Mouse (Mus musculus): ENCODE data around the gene Pkp4. TPM values are rescaled to one million over a fixed set of nuclear protein-coding genes. Genes with fewer than 3 reads are reported as not detected.

Pkp4 gene
- polyA plus RNA-seq, 1 experiment = 36.7 TPM

GRCm38 (mm10) chr2:59181321-59182113 lies 20.9 kb downstream of the Pkp4 start:
- Histone ChIP-seq H3K4me1 (ENCODE audit: control insufficient read depth, insufficient read depth, low read length) (no peaks in the 10 kb centered on the region), H3K27ac (ENCODE audit: insufficient read depth, low read length) (no peak overlapping the region), H3K4me3 (ENCODE audit: insufficient read depth, low read length) (no peak overlapping the region)
- TF ChIP-seq POLR2A (IDR thresholded peaks at IDR 0.05; ENCODE audit: low read depth, low read length) (no peak), CTCF (IDR thresholded peaks at IDR 0.05; ENCODE audit: borderline replicate concordance, insufficient read depth, low read length) (no peak)

- TF ChIP-seq POLR2A (IDR thresholded peaks at IDR 0.05; ENCODE audit: low read depth, low read length) (no peak), CTCF (IDR thresholded peaks at IDR 0.05; ENCODE audit: borderline replicate concordance, insufficient read depth, low read length) (no peak)
- H3K27ac ChIP-seq (ENCODE audit: insufficient read depth, low read length) = no peak overlapping the region
- no peak overlapping the region for H3K4me3 ChIP-seq (ENCODE audit: insufficient read depth, low read length)
- H3K4me1 ChIP-seq (ENCODE audit: control insufficient read depth, insufficient read depth, low read length) = no peaks in the 10 kb centered on the region
Observed at GRCm38 (mm10) chr2:59183541-59183940, 22.9 kb downstream of the Pkp4 start.

- Histone ChIP-seq H3K4me3 (ENCODE audit: insufficient read depth, low read length) (no peak overlapping the region), H3K27ac (ENCODE audit: insufficient read depth, low read length) (no peak overlapping the region), H3K4me1 (ENCODE audit: control insufficient read depth, insufficient read depth, low read length) (no peaks in the 10 kb centered on the region)
- TF ChIP-seq POLR2A (IDR thresholded peaks at IDR 0.05; ENCODE audit: low read depth, low read length) (no peak), CTCF (IDR thresholded peaks at IDR 0.05; ENCODE audit: borderline replicate concordance, insufficient read depth, low read length) (no peak)
Observed at GRCm38 (mm10) chr2:59184107-59185064, 23.7 kb downstream of the Pkp4 start.

GRCm38 (mm10) chr2:59186122-59186521 lies 25.5 kb downstream of the Pkp4 start:
- Histone ChIP-seq H3K4me3 (ENCODE audit: insufficient read depth, low read length) (no peak overlapping the region), H3K4me1 (ENCODE audit: control insufficient read depth, insufficient read depth, low read length) (no peaks in the 10 kb centered on the region), H3K27ac (ENCODE audit: insufficient read depth, low read length) (no peak overlapping the region)
- TF ChIP-seq CTCF (IDR thresholded peaks at IDR 0.05; ENCODE audit: borderline replicate concordance, insufficient read depth, low read length) (no peak), POLR2A (IDR thresholded peaks at IDR 0.05; ENCODE audit: low read depth, low read length) (no peak)

GRCm38 (mm10) chr2:59186966-59187365 lies 26.3 kb downstream of the Pkp4 start:
- no peaks in the 10 kb centered on the region for H3K4me1 ChIP-seq (ENCODE audit: control insufficient read depth, insufficient read depth, low read length)
- H3K4me3 ChIP-seq (ENCODE audit: insufficient read depth, low read length) = no peak overlapping the region
- no peak for TF ChIP-seq POLR2A (IDR thresholded peaks at IDR 0.05; ENCODE audit: low read depth, low read length)
- TF ChIP-seq CTCF (IDR thresholded peaks at IDR 0.05; ENCODE audit: borderline replicate concordance, insufficient read depth, low read length) = no peak
- no peak overlapping the region for H3K27ac ChIP-seq (ENCODE audit: insufficient read depth, low read length)

DNA sequence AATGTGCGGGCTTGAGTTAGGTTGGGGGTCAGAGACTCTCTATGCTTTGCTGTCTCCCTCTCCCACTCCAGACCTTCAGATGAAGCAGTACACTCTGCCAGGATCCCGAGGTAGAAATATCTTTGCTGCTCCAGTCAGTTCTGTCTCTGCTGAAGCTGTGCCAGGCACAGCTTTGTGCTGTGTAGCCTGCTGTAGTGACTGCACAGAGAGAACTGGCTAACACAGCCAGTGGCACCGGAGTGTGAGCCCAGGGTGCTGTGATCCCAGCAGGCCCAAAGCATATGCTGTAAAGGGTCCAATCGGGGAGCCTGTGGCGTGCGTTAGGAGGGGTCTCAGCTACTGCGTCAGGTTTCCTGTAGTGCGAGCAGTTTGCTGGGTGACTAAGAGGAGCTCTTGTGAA lies 27.7 kb downstream of the Pkp4 start:
- TF ChIP-seq CTCF (IDR thresholded peaks at IDR 0.05; ENCODE audit: borderline replicate concordance, insufficient read depth, low read length) = no peak
- TF ChIP-seq POLR2A (IDR thresholded peaks at IDR 0.05; ENCODE audit: low read depth, low read length) = no peak
- Histone ChIP-seq H3K4me3 (ENCODE audit: insufficient read depth, low read length) (no peak overlapping the region), H3K4me1 (ENCODE audit: control insufficient read depth, insufficient read depth, low read length) (no peaks in the 10 kb centered on the region), H3K27ac (ENCODE audit: insufficient read depth, low read length) (no peak overlapping the region)

- TF ChIP-seq POLR2A (IDR thresholded peaks at IDR 0.05; ENCODE audit: low read depth, low read length) (no peak), CTCF (IDR thresholded peaks at IDR 0.05; ENCODE audit: borderline replicate concordance, insufficient read depth, low read length) (no peak)
- no peak overlapping the region for H3K4me3 ChIP-seq (ENCODE audit: insufficient read depth, low read length)
- H3K4me1 ChIP-seq (ENCODE audit: control insufficient read depth, insufficient read depth, low read length) = no peaks in the 10 kb centered on the region
- H3K27ac ChIP-seq (ENCODE audit: insufficient read depth, low read length) = no peak overlapping the region
Observed at GRCm38 (mm10) chr2:59189661-59190185, 29.1 kb downstream of the Pkp4 start.

GRCm38 (mm10) chr2:59190186-59190585 lies 29.5 kb downstream of the Pkp4 start:
- H3K4me3 ChIP-seq (ENCODE audit: insufficient read depth, low read length) = no peak overlapping the region
- no peaks in the 10 kb centered on the region for H3K4me1 ChIP-seq (ENCODE audit: control insufficient read depth, insufficient read depth, low read length)

GRCm38 (mm10) chr2:59191466-59191865 lies 30.8 kb downstream of the Pkp4 start:
- TF ChIP-seq POLR2A (IDR thresholded peaks at IDR 0.05; ENCODE audit: low read depth, low read length) (no peak), CTCF (IDR thresholded peaks at IDR 0.05; ENCODE audit: borderline replicate concordance, insufficient read depth, low read length) (no peak)
- H3K4me1 ChIP-seq (ENCODE audit: control insufficient read depth, insufficient read depth, low read length) = no peaks in the 10 kb centered on the region
- no peak overlapping the region for H3K27ac ChIP-seq (ENCODE audit: insufficient read depth, low read length)
- H3K4me3 ChIP-seq (ENCODE audit: insufficient read depth, low read length) = no peak overlapping the region

More at GRCm38 (mm10) chr2:59190186-59190585, 29.5 kb downstream of the Pkp4 start:
- no peak overlapping the region for H3K27ac ChIP-seq (ENCODE audit: insufficient read depth, low read length)
- TF ChIP-seq POLR2A (IDR thresholded peaks at IDR 0.05; ENCODE audit: low read depth, low read length) (no peak), CTCF (IDR thresholded peaks at IDR 0.05; ENCODE audit: borderline replicate concordance, insufficient read depth, low read length) (no peak)

All from embryonic fibroblast, embryonic 13.5 days (primary cell).